Mouse (Mus musculus) fibroblast of lung, adult 2 months (primary cell): ENCODE results near the gene Gm20219.
"Not testable (repeated sequence)": the region's sequence is repeated elsewhere in the genome, so short reads cannot be mapped to it uniquely, and the experiment has no call there.

Source experiments
- DNase-seq: peaks from one replicate; pipeline ENCODE4 v3.0.0-alpha.2; 2011; ENCODE audit warnings: low read depth

Gm20219 gene

GRCm38 (mm10) chr17:56512310-56512709 is 41.9 kb downstream of the Gm20219 start, which contains the start of gene Znrf4:
Gene Znrf4, minus strand, starts transcription at chr17:56512431.
- no peak for DNase-seq

- DNase-seq: no peak
Measured at GRCm38 (mm10) chr17:56511707-56512090, 42.5 kb downstream of the Gm20219 start.

- DNase-seq: no peak
Measured at GRCm38 (mm10) chr17:56510970-56511706, 43.0 kb downstream of the Gm20219 start.

- DNase-seq: no peak
Measured at GRCm38 (mm10) chr17:56510473-56510969, 43.7 kb downstream of the Gm20219 start.

GRCm38 (mm10) chr17:56509707-56510472 is 44.3 kb downstream of the Gm20219 start:
- DNase-seq: no peak

GRCm38 (mm10) chr17:56509021-56509640 is 45.1 kb downstream of the Gm20219 start:
- DNase-seq: no peak

- DNase-seq: peak; percentile 86
Measured at GRCm38 (mm10) chr17:56507161-56508068, 46.8 kb downstream of the Gm20219 start.

GRCm38 (mm10) chr17:56506417-56507065 is 47.6 kb downstream of the Gm20219 start:
- no peak for DNase-seq

GRCm38 (mm10) chr17:56505401-56505800 is 48.8 kb downstream of the Gm20219 start:
- DNase-seq: no peak

- no peak for DNase-seq
Measured at GRCm38 (mm10) chr17:56502526-56502925, 51.7 kb downstream of the Gm20219 start.

GRCm38 (mm10) chr17:56501635-56502400 is 52.4 kb downstream of the Gm20219 start:
- not testable (repeated sequence) for DNase-seq
